Mouse (Mus musculus): Measurements from ENCODE around the gene Rnd3. TPM values are rescaled to one million over a fixed set of nuclear protein-coding genes. Genes with fewer than 3 reads are reported as not detected.

Rnd3 gene
- 10 to 100 TPM; 20.9 to 22.3 TPM for total RNA-seq (2021)

DNA sequence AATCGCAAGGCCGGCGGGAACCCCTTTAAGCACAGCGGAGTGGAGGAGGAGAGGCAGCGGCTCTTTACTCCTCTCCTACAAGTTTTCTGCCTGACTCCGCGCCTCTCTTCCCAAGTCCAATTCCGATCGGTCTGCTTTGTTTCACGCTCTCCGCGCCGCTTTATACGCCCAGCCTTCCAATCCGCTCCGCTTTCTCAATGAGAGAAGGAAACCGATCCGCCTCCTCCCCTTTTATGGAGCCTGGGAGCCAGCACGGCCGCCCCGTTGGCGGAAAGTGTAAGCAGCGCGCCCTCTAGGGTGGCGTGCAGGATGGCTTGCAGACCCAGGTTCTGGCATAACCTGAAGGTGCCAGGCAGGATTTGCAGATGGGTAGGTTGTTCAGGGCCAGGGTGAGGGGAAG is at the start of gene Rnd3:
TSS of gene Rnd3 (minus strand) at position 137 of the 400 bp plus-strand sequence.
- DNase-seq (ENCODE audit: low spot score), result peak; percentile 94
- intact Hi-C loops (cut with DNase I), result loop anchor here (5.0 to 10.0 kb wide), 5 partner anchors 197 to 842 kb away; no protein-coding TSS in a partner anchor

DNA sequence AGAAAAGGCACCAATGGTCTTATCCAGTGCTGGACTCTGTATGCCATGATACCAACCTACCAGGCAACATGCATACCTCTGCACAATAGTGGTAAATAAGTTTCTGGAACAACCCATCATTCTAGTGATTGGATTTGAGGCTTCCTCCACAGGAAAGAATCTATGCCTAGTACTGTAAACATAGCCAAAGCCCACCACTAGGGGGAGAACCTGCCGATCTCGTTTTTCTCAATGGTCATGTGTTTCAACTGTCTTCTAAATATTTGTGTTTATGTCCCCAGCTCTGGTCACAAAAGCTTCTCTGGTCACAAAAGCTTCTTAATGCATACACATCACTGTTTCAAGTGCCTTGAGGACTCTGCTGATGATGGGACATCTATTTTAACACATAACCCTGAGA is 43.4 kb upstream of the Rnd3 start:
- no peak for DNase-seq (ENCODE audit: low spot score)
- intact Hi-C loops (cut with DNase I), result no loop called here

DNA sequence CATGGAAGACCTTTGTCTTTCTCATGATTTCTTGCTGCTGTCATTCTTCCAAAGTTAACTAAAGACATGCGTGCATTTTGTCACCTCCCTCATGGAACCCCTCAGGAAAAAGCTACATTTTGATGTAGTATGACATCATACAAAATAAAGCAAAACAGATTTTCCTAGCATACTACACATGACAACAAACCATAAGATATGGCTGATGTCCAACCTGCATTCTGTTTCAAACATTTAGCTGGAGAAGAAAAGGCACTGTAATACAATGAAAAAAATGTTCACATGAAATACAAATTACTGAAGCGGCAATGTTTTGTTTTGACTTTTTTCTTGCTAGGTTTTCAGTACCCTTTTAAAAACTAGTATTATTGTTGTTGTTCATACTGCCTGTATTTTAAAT is 36.9 kb upstream of the Rnd3 start:
- intact Hi-C loops (cut with DNase I), result no loop called here
- DNase-seq (ENCODE audit: low spot score), result no peak

DNA sequence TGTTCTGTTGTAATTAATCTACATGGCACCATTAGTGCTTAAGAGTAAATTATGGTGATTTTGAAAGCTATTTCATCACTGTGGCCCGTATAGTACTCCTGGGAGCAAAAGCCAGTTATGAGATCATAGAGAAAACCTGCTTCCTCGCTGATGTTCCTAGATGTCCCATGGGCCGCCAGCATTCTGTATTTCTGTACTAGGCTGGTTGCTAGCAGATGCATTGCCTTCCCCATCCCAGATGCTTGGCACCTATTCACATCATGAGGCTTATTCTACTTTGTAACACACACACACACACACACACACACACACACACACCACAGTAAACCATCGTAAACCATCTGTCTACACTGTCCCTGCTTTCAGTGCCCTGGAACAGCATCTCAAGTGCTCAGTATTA is 34.1 kb upstream of the Rnd3 start:
- no peak for DNase-seq (ENCODE audit: low spot score)
- intact Hi-C loops (cut with DNase I), result no loop called here

DNA sequence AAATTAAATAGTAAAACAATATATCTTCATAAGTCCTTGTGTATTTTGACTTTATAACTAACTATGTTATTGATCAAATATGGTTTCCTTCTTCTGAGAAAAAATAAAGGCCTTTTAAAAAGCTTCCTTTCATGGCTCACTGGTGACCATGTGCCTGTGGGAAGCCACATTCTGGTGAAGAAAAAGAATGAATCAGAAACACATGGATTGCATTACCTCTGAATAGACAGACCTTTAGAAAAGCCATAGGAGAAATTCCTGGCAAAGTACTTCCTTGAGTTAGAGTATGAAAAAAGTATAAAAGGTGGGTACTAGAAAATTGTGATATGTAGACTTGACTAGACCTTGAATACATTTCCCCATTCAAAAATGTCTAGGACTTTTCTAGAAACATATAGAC is 32.5 kb upstream of the Rnd3 start:
- no peak for DNase-seq (ENCODE audit: low spot score)
- intact Hi-C loops (cut with DNase I), result no loop called here

DNA sequence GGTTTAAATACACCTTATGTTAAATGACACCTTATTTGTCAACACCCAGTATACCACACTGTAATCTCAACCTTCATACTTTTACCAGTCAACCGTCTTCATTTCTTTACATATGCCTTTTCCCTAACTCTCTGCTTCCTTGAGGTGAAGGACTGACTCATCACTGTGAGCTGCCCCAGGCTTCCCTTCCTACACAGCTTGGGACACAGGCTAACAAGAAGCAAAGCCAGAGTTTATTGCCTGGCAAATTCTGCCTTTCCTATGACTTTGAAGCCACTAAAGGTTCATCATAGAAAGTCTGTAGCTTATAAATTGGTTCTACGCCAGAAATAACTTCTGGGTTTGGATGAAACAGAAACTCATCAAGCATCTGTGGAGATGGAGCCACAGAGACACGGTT is 30.2 kb upstream of the Rnd3 start:
- intact Hi-C loops (cut with DNase I), result no loop called here
- DNase-seq (ENCODE audit: low spot score), result no peak

DNA sequence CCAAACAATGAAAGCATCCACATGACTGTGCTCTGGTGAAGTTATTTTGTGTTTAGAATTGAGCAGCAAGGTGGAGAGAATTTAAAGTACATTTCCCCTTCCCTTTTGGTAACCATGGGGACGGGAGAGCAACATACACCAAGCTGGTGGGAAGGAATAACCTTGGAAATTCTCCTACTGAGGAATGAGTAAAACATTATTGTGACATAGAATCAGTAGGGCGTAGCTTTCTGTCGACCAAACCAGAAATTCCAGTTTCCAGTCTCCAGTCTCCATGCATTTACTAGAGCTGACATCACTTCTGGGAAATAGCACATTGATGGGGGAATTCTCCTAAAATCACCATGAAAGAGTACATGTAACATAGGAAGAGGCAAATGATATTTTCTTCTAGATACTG is 28.7 kb upstream of the Rnd3 start:
- DNase-seq (ENCODE audit: low spot score), result no peak
- intact Hi-C loops (cut with DNase I), result no loop called here

DNA sequence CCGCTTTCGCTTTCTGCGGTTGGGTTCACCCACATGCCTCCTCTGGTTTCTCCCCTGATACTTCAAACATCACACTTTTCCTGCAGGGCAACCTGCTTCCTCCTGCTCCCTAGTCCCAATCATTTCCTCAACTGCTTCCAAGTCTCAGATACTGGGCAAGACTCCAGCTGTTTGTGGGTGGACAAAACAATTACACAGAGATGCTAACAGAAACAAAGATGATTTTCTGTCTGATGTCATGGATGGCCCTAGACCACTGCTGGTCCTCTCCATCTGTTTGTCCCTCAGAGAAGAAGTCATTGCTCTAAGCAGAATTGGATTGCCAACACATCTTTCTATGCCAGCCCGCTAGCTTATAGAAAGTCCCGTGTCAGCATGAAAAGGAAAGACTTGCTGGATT is 26.4 kb upstream of the Rnd3 start:
- intact Hi-C loops (cut with DNase I), result no loop called here
- no peak for DNase-seq (ENCODE audit: low spot score)

DNA sequence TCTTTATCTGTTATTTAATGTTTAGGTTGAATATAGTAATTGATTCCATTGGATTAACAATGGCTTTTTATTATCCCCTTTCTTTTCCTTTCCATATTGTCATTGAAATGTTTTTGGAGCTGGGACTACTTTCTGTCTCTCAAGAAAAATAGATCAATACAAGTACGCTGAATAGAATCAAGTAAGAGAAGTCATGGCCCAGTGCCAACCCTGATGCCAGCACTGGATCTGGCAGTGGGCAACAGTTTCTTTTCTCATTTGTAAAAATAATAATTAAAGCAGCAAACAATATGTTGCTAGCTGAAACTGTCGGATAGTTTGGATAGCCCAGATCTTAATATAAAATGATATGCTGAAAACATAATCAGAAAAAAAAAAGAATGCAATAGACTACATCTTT is 12.2 kb upstream of the Rnd3 start:
- intact Hi-C loops (cut with DNase I), result no loop called here
- DNase-seq (ENCODE audit: low spot score), result no peak

DNA sequence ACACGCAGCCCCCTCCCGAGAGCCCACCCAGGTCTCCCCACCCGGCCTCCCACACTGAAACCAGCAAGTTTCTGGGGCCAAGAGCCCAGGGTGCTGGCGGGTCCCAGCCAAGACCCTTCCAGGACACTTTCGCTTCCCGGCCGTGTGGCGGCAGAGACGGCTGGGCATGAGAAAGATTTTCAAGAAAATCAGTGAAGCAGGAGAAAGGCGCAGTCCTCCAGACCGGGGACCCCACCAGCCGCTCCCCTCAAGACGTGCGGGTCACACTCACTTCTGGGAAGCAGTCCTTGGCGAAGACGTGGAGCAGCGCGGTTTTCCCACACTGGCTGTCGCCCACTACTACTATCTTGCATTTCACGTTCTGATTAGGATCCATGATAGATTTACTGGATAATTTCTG is 457 bp downstream of the Rnd3 start:
- peak; percentile 9 for DNase-seq (ENCODE audit: low spot score)
- intact Hi-C loops (cut with DNase I), result loop anchor here (5.0 to 10.0 kb wide), 5 partner anchors 196 to 841 kb away; no protein-coding TSS in a partner anchor

DNA sequence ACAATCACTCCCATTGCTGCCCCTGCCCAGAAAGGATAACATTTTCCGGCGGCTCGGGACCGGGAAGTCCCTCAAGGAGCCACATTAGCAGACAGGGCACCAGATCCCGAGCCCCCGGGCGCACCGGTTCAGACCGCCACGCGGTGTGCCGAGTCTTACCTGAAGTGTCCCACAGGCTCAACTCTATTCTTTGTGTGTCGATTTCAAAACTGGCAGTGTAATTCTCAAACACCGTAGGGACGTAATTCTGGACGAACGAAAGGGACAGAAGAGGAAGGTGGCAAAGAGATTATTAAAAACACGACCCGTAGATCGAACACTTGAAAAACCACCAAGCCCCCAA is 875 bp downstream of the Rnd3 start:
- intact Hi-C loops (cut with DNase I), result loop anchor here (5.0 to 10.0 kb wide), 5 partner anchors 196 to 841 kb away; no protein-coding TSS in a partner anchor
- no peak for DNase-seq (ENCODE audit: low spot score)

DNA sequence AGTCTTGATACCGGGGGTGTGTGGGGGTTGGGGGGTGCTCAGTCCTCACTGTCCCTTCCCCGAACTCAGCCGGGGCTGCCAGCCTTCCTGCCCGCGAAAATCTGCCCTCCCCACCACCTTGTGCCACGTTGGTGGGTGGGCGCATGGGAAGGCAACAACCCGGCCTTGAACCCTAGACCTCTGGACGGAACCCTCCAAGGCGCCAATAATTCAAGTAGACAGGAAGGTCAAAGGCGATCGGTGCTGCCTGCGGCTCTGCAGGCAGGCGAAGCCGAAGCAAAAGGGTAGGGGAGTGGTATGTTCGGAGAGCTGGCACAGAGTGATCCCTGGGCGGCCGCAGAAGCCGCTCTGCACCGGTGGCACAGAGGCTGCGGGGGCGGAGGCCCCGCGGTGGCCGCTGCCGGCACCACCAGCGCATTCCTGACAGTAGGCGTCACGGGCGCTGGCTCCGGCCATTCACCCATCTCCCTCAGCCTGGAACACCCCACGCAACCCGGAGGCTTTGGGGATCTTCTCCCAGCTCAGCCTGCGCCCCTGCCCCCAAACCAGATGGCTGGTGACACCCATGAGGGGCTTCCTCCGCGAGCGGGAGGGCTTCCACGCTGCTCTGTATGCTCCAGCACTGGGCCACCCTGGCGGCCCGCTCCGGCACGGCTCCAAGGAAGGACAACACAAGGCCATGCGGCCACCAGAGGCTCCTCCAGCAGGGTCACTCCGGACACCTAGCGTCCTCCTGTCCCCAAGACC is 1.4 kb downstream of the Rnd3 start:
- peak; percentile 71 for DNase-seq (ENCODE audit: low spot score)
- intact Hi-C loops (cut with DNase I), result loop anchor here (5.0 to 10.0 kb wide), 5 partner anchors 195 to 840 kb away; no protein-coding TSS in a partner anchor

DNA sequence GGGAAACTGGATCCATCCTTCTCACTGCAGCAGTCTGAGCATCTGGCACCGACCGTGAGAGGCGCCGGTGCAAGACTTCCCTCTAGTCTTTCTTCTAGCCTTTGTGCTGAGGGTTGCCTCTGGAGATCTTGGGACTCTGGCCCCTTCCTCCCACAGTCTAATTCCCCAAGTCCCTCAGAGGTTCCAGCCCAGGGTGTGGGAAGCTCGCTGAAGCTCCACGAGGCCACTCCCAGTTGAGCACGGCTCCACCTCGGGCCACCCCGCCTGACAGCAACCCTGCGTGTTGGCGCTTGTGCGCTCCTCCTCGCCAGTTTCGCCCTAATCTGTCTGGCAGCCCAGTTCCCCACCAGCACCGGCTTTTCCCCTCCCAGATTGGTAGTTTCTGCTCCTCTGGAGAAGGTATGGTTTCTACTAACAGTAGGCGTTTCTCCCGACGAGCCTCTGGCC is 2.0 kb downstream of the Rnd3 start:
- intact Hi-C loops (cut with DNase I), result loop anchor here (5.0 to 10.0 kb wide), 5 partner anchors 195 to 840 kb away; no protein-coding TSS in a partner anchor
- DNase-seq (ENCODE audit: low spot score), result peak; percentile 79

DNA sequence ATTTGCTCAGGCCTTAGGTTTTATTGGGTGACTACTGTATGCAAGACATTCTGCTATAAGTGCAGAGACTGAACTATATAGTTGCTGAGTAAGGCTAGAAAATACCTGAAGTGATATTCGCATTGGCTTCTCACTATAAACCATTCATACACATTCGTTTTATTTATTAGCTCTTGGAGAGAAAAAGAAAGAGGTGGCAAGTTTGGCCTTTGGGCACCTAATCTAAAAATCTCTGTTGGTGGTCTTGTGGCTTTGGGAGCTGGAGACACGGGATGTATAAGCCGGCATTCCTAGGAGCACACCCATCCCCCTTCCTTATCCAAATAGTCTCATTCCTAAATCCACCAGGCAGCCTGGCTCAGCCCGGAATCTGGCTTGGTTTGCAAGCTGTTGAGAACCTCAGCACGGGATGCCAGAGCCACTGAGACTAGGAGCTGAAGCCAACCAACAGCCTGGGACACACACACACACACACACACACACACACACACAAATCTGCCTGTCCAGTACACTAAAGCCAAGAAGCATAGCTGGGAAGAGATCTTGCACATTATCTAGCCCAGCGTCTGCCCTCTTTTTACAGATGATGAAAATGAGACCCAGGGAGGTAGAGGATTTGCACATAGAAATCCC is 3.0 kb downstream of the Rnd3 start:
- DNase-seq (ENCODE audit: low spot score), result peak; percentile 48
- intact Hi-C loops (cut with DNase I), result loop anchor here (5.0 to 10.0 kb wide), 5 partner anchors 194 to 839 kb away; no protein-coding TSS in a partner anchor

DNA sequence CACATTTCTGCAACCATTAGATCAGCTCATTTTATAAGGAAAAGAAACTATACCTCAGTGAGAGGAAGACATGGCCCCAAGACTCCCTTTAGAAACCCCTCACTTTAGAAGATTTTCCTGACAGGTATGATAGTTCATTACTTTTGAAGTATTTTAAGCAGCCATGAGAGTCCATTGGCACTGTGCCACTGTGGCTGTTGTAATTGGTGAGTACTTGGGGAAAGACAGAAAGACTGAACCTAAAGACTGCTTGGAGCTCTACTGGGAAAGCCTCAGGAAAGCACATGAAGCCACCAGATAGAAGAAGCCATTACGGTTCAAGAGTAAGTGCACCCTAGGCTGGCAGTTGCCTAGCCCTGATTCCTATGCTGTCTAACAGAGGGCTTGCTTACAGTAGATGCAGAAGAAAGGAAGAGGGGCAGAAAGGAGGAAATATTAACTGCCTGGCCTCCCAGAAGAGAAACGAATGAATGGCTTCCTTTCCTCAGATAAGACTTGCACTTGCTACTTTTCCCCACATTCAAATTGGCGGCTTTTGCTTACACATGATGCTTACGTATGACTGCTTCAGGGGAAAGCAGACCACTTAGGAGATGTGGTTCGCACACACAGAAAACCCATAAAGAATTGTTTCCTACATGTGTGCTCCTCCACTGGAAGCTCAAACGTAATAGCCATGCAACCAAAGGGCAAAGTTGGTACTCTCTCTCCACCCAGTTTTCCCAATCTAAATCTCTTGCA is 4.4 kb downstream of the Rnd3 start:
- intact Hi-C loops (cut with DNase I), result loop anchor here (5.0 to 10.0 kb wide), 5 partner anchors 192 to 837 kb away; no protein-coding TSS in a partner anchor
- DNase-seq (ENCODE audit: low spot score), result no peak

DNA sequence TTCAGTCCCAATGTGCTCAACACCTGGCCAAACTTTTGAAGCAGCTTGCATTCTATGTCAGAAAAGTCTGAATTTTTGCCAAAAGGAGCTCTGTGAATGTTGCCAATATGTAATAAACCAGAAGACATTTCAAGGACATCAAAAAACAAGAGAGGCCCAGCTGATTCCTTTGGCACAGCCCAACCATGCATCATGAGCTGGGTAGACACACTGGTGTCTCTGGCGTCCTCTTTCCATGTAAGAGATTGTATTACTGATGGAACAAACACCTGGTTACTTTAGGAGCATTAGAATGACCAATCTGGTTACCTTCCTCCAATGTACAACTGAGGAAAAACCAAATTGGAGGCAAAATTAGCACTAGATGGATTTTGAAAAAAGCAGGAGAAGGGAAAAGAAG is 6.5 kb downstream of the Rnd3 start:
- DNase-seq (ENCODE audit: low spot score), result no peak

DNA sequence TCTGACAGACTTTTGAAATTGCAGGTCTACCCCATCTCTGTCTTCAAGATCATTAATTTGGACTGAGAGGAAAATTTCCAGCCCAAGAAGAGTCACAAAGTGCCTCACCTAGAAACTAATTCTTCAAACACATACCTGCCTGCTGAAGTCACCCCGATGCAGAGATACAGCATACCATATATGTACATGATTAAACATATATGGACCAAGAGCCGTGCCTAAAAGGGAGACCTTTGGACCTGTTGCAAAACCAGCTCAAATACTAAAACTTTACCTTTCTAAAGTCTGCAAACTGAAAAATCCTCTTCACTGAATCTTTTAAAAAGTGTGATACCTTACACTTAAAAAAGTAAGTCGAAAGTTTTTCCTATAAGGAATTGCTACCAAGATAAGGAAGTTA is 7.6 kb downstream of the Rnd3 start:
- intact Hi-C loops (cut with DNase I), result loop anchor here (10.0 kb wide), 2 partner anchors 447 to 693 kb away; no protein-coding TSS in a partner anchor

More for the DNA sequence above, 6.5 kb downstream of the Rnd3 start:
- intact Hi-C loops (cut with DNase I), result loop anchor here (10.0 kb wide), 2 partner anchors 448 to 692 kb away; no protein-coding TSS in a partner anchor

DNA sequence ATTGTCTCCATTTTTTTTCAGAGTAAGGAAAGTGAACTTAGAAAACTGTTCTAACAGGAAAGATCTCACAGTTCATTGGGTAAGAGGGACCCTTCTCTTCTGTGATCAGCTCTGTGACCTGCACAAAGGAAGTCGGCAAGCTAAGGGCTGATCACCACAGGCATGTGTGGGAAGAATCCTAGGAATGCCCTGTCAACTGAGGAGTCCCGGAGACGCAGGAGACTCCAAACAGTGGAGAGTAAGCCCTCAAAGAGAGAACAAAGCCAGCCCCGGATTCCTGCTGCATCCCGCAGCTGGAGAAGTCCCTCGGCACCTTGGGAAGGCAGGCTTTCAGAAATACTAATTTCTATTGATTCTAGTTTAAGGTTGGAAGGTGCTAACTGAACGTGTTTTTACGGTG is 8.4 kb downstream of the Rnd3 start:
- no peak for DNase-seq (ENCODE audit: low spot score)
- intact Hi-C loops (cut with DNase I), result loop anchor here (10.0 kb wide), 2 partner anchors 446 to 694 kb away; no protein-coding TSS in a partner anchor

More for the DNA sequence above, 7.6 kb downstream of the Rnd3 start:
- no peak for DNase-seq (ENCODE audit: low spot score)

DNA sequence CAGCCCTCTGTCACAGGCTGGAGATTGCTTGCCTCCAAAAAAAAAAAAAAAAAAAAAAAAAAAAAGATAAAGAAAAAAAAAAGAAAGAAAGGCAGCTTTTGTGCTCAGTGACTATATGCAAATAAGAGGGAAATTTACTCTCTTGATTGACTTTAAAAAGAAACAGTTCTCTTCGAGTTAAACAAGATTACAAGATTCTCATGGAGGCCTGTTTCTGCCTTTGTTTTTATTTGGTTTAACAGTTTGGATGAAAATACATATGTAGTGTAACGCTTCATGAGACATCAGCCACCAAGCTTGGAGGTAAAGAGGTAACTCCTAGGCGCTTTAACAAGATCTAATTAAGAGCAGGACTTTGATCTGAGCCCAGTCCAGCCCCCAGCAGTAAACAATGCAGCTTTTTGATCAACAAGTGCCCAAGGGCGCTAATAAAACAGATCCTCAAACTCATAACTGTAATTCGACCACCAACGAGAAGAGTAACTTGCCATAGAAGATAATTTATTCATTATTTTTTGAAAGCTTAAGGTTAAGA is 8.9 kb downstream of the Rnd3 start:
- intact Hi-C loops (cut with DNase I), result loop anchor here (10.0 kb wide), 2 partner anchors 445 to 695 kb away; no protein-coding TSS in a partner anchor
- no peak for DNase-seq (ENCODE audit: low spot score)

Measured in heart, postnatal 25 days (tissue).